Mouse (Mus musculus) cerebellum, postnatal 4 days (tissue): Measurements from ENCODE around the gene Inka2.

ENCODE experiments used
- DNase-seq, 2 experiments: peaks; one replicate each; pipeline ENCODE4 v3.0.0; 2022; ENCODE audit warnings: low spot score in 2 of 2, mixed read lengths in 1 of 2

Inka2 gene

GRCm38 (mm10) chr3:105721681-105722201 lies 17.3 kb downstream of the Inka2 start:
- no peak for DNase-seq

- DNase-seq, result no peak
Observed at GRCm38 (mm10) chr3:105722510-105722909, 18.1 kb downstream of the Inka2 start.

- DNase-seq, result no peak
Observed at GRCm38 (mm10) chr3:105726037-105726436, 21.6 kb downstream of the Inka2 start.

GRCm38 (mm10) chr3:105732360-105732759 lies 28.0 kb downstream of the Inka2 start:
- no peak for DNase-seq

GRCm38 (mm10) chr3:105733538-105733937 lies 29.1 kb downstream of the Inka2 start:
- no peak for DNase-seq

DNA sequence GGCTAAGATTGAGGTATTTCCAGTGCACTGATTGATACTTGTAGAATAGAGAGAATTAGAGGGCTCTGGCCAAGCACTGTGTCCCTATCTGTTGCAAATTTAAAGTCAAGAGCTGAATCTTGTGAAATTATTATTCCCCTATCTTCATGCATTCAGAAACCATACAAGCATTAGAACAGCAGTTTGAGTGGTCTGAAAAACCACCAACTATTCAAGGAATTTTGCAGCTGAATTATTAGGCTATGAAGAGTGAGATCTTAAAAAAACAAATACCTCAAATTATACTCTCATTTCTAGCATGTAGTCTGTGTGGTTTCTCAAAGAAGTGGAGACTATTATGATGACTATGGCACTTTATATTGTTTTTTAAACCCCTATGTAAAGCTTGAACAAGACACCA lies 30.9 kb downstream of the Inka2 start:
- DNase-seq, result no peak

DNA sequence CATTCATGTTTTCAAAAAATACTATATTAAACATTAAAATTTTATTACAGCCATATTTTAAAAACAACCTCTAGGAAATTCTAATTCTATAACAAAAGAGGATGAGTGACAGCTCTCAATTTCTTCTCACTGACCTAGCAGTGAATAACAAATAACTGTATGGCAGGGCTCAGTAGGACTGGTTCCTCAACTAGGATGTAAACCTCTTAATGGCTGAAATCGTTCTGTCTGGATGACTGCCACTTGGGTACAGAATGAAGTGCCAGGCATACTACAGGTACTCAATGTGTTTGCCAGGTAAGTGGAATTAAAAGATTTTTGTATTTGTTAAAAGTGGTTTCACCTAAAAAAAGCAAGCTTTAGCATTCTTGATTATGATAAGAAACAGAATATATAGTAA lies 31.7 kb downstream of the Inka2 start:
- DNase-seq, result no peak

DNA sequence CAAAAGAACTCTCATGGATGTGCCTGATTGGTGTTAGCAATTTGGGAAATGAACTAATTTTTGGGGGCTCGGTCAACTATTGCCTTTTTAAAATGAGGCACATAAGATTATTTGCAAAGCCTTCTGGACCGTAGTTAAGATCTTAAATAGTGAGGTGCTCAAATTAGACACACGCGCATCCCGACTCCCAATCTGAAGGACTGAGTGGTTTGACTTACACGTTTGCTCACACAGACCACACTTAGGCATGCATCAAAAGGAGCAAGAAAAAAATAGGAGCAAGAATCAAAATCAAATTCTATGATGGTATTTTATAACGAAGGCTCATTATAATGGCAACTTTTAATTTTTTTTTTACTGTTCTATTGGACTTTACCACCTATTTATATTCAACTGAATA lies 32.7 kb downstream of the Inka2 start:
- DNase-seq, result no peak

DNA sequence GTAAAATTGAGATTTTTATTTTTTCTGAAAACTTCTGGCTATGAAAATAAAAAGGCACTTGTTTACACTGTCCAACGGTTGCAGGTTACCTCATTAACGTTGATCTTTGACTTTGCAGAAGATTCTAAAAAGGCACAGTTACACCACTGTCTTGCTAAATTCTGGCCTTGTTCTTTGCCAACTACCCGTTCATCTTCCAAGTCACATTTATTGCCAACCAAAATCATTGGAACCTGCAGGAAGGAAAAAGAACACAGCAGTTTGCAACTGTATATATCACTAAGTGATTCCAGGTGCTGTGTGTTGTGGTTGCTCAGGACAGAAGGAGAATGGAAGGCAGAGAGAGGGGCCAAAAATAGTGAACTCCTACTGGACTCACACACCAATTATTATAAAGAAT lies 33.3 kb downstream of the Inka2 start:
- no peak for DNase-seq

GRCm38 (mm10) chr3:105746542-105746941 lies 42.1 kb downstream of the Inka2 start:
- DNase-seq, result no peak

GRCm38 (mm10) chr3:105750810-105751209 lies 46.4 kb downstream of the Inka2 start:
- no peak for DNase-seq

GRCm38 (mm10) chr3:105754184-105754583 lies 49.8 kb downstream of the Inka2 start:
- no peak for DNase-seq

DNA sequence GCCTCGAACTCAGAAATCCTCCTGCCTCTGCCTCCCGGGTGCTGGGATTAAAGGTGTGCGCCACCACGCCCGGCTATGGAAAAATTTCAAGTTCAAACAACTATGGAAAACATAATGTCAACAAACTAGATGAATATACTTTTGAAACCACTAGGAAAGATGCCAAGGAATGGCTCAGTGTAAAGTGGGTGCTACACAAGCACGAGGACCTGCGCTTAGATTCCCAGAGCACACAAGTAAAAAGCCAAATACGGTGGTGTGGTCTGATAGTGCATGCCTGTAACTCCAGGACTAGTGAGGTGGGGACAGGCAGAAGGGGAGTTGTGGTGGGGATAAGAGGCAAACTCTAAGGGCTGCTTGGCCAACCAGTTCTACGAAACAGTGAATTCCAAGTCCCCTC lies 50.7 kb downstream of the Inka2 start:
- no peak for DNase-seq

- no peak for DNase-seq
Observed at GRCm38 (mm10) chr3:105756505-105756904, 52.1 kb downstream of the Inka2 start.

DNA sequence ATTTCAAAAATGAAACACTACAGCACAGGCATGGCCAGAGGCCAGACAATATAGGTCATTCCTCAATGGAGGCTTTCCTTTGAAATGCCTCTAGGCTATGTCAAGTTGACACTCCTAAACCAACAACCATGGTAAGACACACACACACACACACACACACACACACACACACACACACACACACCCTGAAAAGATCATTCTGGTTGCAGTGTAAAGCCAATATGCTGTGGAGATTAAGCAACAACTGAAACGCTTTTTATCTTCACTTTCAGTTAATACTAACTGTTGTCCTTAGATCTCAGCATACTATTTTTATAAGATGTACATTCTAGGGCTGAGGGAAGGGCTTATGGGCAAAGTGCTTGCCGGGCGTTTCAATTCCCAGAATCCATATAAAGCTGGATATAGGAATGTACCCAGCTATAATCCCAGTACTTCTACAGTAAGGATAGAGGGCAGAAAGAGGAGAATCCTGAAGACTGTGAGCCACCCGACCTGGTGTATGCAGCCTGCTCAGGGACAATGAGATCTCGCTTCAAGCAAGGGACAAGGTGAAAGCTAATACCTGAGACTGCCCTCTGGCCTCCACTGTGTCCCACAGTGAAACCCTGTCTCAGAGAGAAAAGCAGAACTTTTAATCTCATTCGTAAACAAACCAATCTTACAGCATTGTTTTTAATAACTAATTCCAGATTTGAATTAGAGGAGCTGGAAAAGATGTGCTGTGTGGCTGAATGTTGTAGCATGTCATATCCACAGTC lies 53.1 kb downstream of the Inka2 start:
- no peak for DNase-seq

DNA sequence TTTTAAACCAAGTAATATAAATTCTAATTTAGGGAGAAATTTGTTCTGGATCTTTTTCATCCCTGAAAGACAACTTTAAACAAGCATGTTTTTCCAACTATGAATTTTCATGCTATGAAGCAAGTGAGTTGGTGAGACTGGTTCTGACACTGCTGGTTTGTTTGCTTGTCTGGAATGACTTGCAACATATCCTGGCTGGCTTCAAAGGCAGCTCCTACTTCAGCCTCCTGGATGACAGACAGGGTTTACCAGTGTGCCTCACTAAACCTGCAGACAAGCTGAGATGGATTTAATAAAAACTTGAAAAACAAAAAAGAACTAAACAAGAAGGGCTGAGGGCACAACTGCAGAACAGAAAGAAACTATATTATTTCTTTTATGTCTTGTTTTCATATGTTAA lies 53.7 kb downstream of the Inka2 start:
- no peak for DNase-seq

GRCm38 (mm10) chr3:105758658-105759057 lies 54.3 kb downstream of the Inka2 start:
- DNase-seq, result no peak

DNA sequence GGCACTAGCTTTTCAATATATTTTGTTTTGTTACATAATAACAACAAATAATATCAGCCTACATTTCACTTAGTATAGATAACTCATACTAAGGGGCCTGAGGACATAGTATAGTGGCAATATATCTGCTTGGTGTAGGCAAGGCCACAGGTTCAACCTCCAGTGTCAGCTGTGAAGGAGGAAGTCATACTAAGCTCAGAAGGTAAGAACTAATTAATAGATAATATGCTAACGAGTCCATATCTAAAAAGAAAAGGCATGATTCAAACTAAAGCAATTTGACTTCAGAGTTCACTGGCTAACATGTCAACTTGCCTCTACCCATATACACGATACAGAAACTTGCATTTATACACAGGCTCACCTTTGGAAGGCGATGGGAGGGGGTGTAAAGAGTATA lies 55.7 kb downstream of the Inka2 start:
- DNase-seq, result no peak

GRCm38 (mm10) chr3:105763132-105763851 lies 58.9 kb downstream of the Inka2 start:
- no peak for DNase-seq

DNA sequence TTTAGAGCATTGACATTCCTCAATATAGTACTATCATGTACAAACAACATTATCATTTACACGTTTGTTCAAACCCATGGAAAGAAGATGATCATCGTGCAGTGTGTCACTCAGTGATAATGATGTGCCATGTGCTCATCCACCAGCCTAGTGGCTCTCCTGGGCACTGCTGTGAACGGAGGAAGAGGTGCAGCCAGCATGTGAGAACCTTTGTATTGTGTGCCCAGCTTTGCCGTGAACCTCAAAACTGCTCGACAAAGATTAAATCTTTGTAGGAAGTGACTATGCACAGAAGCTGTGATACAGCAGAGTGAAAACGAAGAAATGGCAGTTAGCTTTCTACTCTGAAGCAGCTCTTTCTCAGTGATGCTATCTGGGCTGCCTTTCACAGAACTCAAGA lies 64.1 kb downstream of the Inka2 start:
- DNase-seq, result no peak

DNA sequence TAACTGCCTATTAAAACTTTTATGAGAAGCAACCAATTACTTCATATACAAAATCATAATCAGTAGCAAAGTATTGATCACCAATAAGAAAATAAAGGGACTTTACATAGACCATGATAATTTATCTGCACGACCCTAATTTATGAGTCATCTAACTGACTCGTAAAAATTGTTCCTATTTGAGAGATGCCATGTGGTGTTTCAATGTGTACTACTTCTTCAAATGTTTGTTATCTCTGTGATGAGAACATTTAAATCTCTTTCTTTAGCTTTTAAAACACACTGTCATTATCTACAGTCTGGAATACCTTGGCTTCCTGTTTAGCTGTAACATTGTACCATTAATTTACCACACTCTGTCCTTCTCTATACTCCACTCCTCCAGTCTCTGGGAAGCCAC lies 65.0 kb downstream of the Inka2 start:
- DNase-seq, result no peak
